Mouse (Mus musculus) induced T-regulatory cell, adult 2 months (primary cell): Measurements from ENCODE around the gene Pllp.
A peak's percentile ranks its signal among the peaks of the same experiment; 100 is the strongest.

Experiments used
- DNase-seq: peaks from one replicate; pipeline ENCODE4 v3.0.0-alpha.2; 2012; ENCODE audit warnings: low read depth

Gene Pllp

GRCm38 (mm10) chr8:94695994-94696384 is at the start of gene Pllp:
Gene Pllp, minus strand, starts transcription at chr8:94696278.
- peak; percentile 55 for DNase-seq

- no peak for DNase-seq
Observed at GRCm38 (mm10) chr8:94745476-94746184, 49.6 kb upstream of the Pllp start, which contains the start of gene Ccl22. Gene Ccl22, plus strand, starts transcription at chr8:94745590.

GRCm38 (mm10) chr8:94744972-94745371 is 48.9 kb upstream of the Pllp start:
- no peak for DNase-seq

- no peak for DNase-seq
Observed at GRCm38 (mm10) chr8:94744484-94744883, 48.4 kb upstream of the Pllp start.

- no peak for DNase-seq
Observed at GRCm38 (mm10) chr8:94741726-94742125, 45.6 kb upstream of the Pllp start.

- DNase-seq: no peak
Observed at GRCm38 (mm10) chr8:94740591-94740990, 44.5 kb upstream of the Pllp start.

GRCm38 (mm10) chr8:94739829-94740228 is 43.8 kb upstream of the Pllp start:
- DNase-seq: no peak

- DNase-seq: peak; percentile 4
Observed at GRCm38 (mm10) chr8:94735426-94736094, 39.5 kb upstream of the Pllp start.

- DNase-seq: no peak
Observed at GRCm38 (mm10) chr8:94734735-94735350, 38.8 kb upstream of the Pllp start.

- DNase-seq: no peak
Observed at GRCm38 (mm10) chr8:94733821-94734465, 37.9 kb upstream of the Pllp start.

GRCm38 (mm10) chr8:94729301-94729700 is 33.2 kb upstream of the Pllp start:
- DNase-seq: no peak

- DNase-seq: no peak
Observed at GRCm38 (mm10) chr8:94725998-94726397, 29.9 kb upstream of the Pllp start.

GRCm38 (mm10) chr8:94716841-94717240 is 20.8 kb upstream of the Pllp start:
- DNase-seq: no peak

- no peak for DNase-seq
Observed at GRCm38 (mm10) chr8:94715871-94716270, 19.8 kb upstream of the Pllp start.

- no peak for DNase-seq
Observed at GRCm38 (mm10) chr8:94714556-94714955, 18.5 kb upstream of the Pllp start.

- no peak for DNase-seq
Observed at GRCm38 (mm10) chr8:94711160-94711718, 15.2 kb upstream of the Pllp start.

- DNase-seq: no peak
Observed at GRCm38 (mm10) chr8:94710336-94710735, 14.3 kb upstream of the Pllp start.

GRCm38 (mm10) chr8:94706732-94707395 is 10.8 kb upstream of the Pllp start:
- DNase-seq: no peak

- DNase-seq: no peak
Observed at GRCm38 (mm10) chr8:94705581-94706245, 9.6 kb upstream of the Pllp start.

GRCm38 (mm10) chr8:94704669-94704984 is 8.5 kb upstream of the Pllp start:
- DNase-seq: no peak

GRCm38 (mm10) chr8:94703972-94704668 is 8.0 kb upstream of the Pllp start:
- DNase-seq: peak; percentile 100
